Mouse (Mus musculus): Measurements from ENCODE around the gene Ddx49.

DNA sequence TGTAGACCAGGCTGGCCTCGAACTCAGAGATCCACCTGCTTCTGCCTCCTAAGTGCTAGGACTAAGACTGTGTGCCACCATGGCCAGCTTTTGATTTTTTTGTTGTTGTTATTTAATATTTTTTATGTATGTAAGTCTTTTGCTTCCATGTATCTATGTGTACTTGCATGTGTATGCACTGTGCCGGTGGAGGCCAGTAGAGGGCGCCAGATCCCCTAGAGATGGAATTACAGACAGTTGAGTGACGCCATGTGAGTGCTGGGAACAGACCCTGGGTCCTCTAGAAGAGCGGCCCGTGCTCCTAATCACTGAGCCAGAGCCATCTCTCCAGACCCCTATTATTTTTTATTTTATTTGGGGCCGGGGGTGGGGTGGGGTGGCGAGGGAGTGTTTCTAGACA, 15.6 kb downstream of the Ddx49 start:
- peak; percentile 47; the same call in 1 of the 2 replicates for TF ChIP-seq CTCF (IDR thresholded peaks at IDR 0.05; ENCODE audit: borderline replicate concordance, insufficient read depth, low read length)
- TF ChIP-seq POLR2A (IDR thresholded peaks at IDR 0.05; ENCODE audit: low read depth, low read length): no peak

Measured in embryonic fibroblast, embryonic 13.5 days (primary cell).